Mouse (Mus musculus): ENCODE data around the gene Tspan4.

Gene Tspan4

GRCm38 (mm10) chr7:141495379-141495778, 20.3 kb downstream of the Tspan4 start:
- ATAC-seq (ENCODE audit: insufficient number of reproducible peaks, low FRiP score, low TSS enrichment) = no peak

GRCm38 (mm10) chr7:141495940-141496339, 20.9 kb downstream of the Tspan4 start:
- no peak for ATAC-seq (ENCODE audit: insufficient number of reproducible peaks, low FRiP score, low TSS enrichment)

GRCm38 (mm10) chr7:141497600-141497999, 22.6 kb downstream of the Tspan4 start:
- no peak for ATAC-seq (ENCODE audit: insufficient number of reproducible peaks, low FRiP score, low TSS enrichment)

- ATAC-seq (ENCODE audit: insufficient number of reproducible peaks, low FRiP score, low TSS enrichment) = no peak
Measured at GRCm38 (mm10) chr7:141501820-141502555, 26.9 kb downstream of the Tspan4 start.

- ATAC-seq (ENCODE audit: insufficient number of reproducible peaks, low FRiP score, low TSS enrichment) = peak; percentile 61; the same call in 1 of the 2 replicates
Measured at GRCm38 (mm10) chr7:141502556-141502905, 27.5 kb downstream of the Tspan4 start.

- ATAC-seq (ENCODE audit: insufficient number of reproducible peaks, low FRiP score, low TSS enrichment) = no peak
Measured at GRCm38 (mm10) chr7:141506278-141506677, 31.2 kb downstream of the Tspan4 start.

GRCm38 (mm10) chr7:141508160-141508559, 33.1 kb downstream of the Tspan4 start:
- ATAC-seq (ENCODE audit: insufficient number of reproducible peaks, low FRiP score, low TSS enrichment) = no peak

GRCm38 (mm10) chr7:141510196-141510595, 35.2 kb downstream of the Tspan4 start:
- ATAC-seq (ENCODE audit: insufficient number of reproducible peaks, low FRiP score, low TSS enrichment) = no peak

- peak; percentile 74; the same call in 1 of the 2 replicates for ATAC-seq (ENCODE audit: insufficient number of reproducible peaks, low FRiP score, low TSS enrichment)
Measured at GRCm38 (mm10) chr7:141510681-141511191, 35.7 kb downstream of the Tspan4 start.

- no peak for ATAC-seq (ENCODE audit: insufficient number of reproducible peaks, low FRiP score, low TSS enrichment)
Measured at GRCm38 (mm10) chr7:141517638-141518037, 42.6 kb downstream of the Tspan4 start.

- ATAC-seq (ENCODE audit: insufficient number of reproducible peaks, low FRiP score, low TSS enrichment) = no peak
Measured at GRCm38 (mm10) chr7:141518296-141518695, 43.3 kb downstream of the Tspan4 start.

GRCm38 (mm10) chr7:141518926-141519325, 43.9 kb downstream of the Tspan4 start:
- no peak for ATAC-seq (ENCODE audit: insufficient number of reproducible peaks, low FRiP score, low TSS enrichment)

GRCm38 (mm10) chr7:141519795-141520194, 44.8 kb downstream of the Tspan4 start:
- no peak for ATAC-seq (ENCODE audit: insufficient number of reproducible peaks, low FRiP score, low TSS enrichment)

GRCm38 (mm10) chr7:141523007-141523406, 48.0 kb downstream of the Tspan4 start:
- ATAC-seq (ENCODE audit: insufficient number of reproducible peaks, low FRiP score, low TSS enrichment) = no peak

- ATAC-seq (ENCODE audit: insufficient number of reproducible peaks, low FRiP score, low TSS enrichment) = no peak
Measured at GRCm38 (mm10) chr7:141524271-141524670, 49.2 kb downstream of the Tspan4 start.

- peak; percentile 73 for ATAC-seq (ENCODE audit: insufficient number of reproducible peaks, low FRiP score, low TSS enrichment)
Measured at GRCm38 (mm10) chr7:141524760-141525579, 49.9 kb downstream of the Tspan4 start.

GRCm38 (mm10) chr7:141525580-141525925, 50.5 kb downstream of the Tspan4 start:
- 0 out of 2 replicates have a peak, but pooled peaks have one; percentile 21 for ATAC-seq (ENCODE audit: insufficient number of reproducible peaks, low FRiP score, low TSS enrichment)

GRCm38 (mm10) chr7:141535570-141535969, 60.5 kb downstream of the Tspan4 start:
- ATAC-seq (ENCODE audit: insufficient number of reproducible peaks, low FRiP score, low TSS enrichment) = no peak

- no peak for ATAC-seq (ENCODE audit: insufficient number of reproducible peaks, low FRiP score, low TSS enrichment)
Measured at GRCm38 (mm10) chr7:141538852-141539555, 64.0 kb downstream of the Tspan4 start.

GRCm38 (mm10) chr7:141539556-141540311, 64.7 kb downstream of the Tspan4 start, which contains the start of gene Chid1:
Chid1 (minus strand) TSS chr7:141539857.
- peak; percentile 84 for ATAC-seq (ENCODE audit: insufficient number of reproducible peaks, low FRiP score, low TSS enrichment)
